ENCODE assay signal across 24 mouse cellular contexts in the genomic region with DNA sequence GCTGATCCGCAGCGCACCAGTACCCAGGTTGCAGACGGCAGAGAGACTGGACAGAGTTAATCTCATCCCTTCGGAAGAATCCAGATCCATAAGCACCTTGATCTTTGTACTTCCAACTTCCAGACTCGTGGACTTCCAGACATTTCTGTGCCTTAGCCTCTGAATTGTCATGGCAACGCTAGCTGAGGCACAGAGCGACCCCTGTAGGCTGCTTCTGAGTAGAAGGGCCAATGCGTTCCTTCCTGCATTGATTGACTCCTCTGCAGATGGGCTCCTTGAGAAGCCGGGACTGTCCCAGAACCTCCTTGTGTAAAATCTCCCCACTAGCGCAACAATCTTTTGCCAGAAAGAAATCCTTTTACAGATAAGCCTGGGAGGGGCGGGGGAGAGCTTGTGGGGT.
DNase-seq lines count a peak whose midpoint lies in the region; ATAC-seq and TF ChIP-seq lines count a peak whose summit lies in the region.
"Had no signal": no experiment of that assay in that cellular context is flagged by ENCODE, and none has a peak within 500 bp of the region (broad histone marks: within the 10 kb centered on the region; RNA-seq: fewer than 3 reads in every experiment).

No protein-coding gene starts in this region.

- 83% methylated on average over 11 of the region's 11 CpGs for WGBS in forebrain, postnatal 0 days
- 78% methylated on average over 11 of the region's 11 CpGs for WGBS in forebrain, embryonic 12.5 days
- WGBS in kidney, postnatal 0 days = 56% methylated on average over 11 of the region's 11 CpGs

- H3K4me3 ChIP-seq in forebrain, postnatal 0 days (ENCODE audit: low read depth, low read length) = no peak overlapping the region
- no peak overlapping the region for H3K4me3 ChIP-seq in forebrain, embryonic 12.5 days (replicated peaks)
- no peak overlapping the region for H3K4me3 ChIP-seq in kidney, postnatal 0 days (replicated peaks; ENCODE audit: low read depth, low read length)
- H3K4me3 ChIP-seq: forebrain, embryonic 10.5 days; heart, embryonic 10.5 days; layer of hippocampus, adult 2 months; limb, embryonic 10.5 days; neural tube, embryonic 12.5 days had no signal

- H3K4me2 ChIP-seq in forebrain, postnatal 0 days (ENCODE audit: low read depth) = no peak overlapping the region
- H3K4me2 ChIP-seq in forebrain, embryonic 12.5 days = no peak overlapping the region
- H3K4me2 ChIP-seq in kidney, postnatal 0 days (ENCODE audit: low read length) = peak overlapping the region; percentile 39
- H3K4me2 ChIP-seq: neural tube, embryonic 12.5 days had no signal

- no peaks in the 10 kb centered on the region for H3K4me1 ChIP-seq in forebrain, postnatal 0 days (ENCODE audit: insufficient read depth)
- H3K4me1 ChIP-seq in forebrain, embryonic 12.5 days = no peaks in the 10 kb centered on the region
- H3K4me1 ChIP-seq in kidney, postnatal 0 days (replicated peaks; ENCODE audit: insufficient read depth, low read length) = no peaks in the 10 kb centered on the region; the same call in 1 of the 2 replicates
- H3K4me1 ChIP-seq: heart, embryonic 10.5 days; neural tube, embryonic 12.5 days had no signal

- H3K9ac ChIP-seq in forebrain, postnatal 0 days = no peak overlapping the region
- no peak overlapping the region for H3K9ac ChIP-seq in forebrain, embryonic 12.5 days
- H3K9ac ChIP-seq in kidney, postnatal 0 days (ENCODE audit: low read depth, low read length) = no peak overlapping the region
- H3K9ac ChIP-seq: neural tube, embryonic 12.5 days had no signal

- 0 out of 2 replicates have a peak, but pooled peaks have one; percentile 8 for TF ChIP-seq CTCF in forebrain, postnatal 0 days (IDR thresholded peaks at IDR 0.05; ENCODE audit: low read depth)
- peak; percentile 41; the same call in 1 of the 2 replicates for TF ChIP-seq CTCF in kidney, postnatal 0 days (IDR thresholded peaks at IDR 0.05; ENCODE audit: low read depth)

- no peaks in the 10 kb centered on the region for H3K36me3 ChIP-seq in forebrain, postnatal 0 days (ENCODE audit: insufficient read depth)
- H3K36me3 ChIP-seq in forebrain, embryonic 12.5 days (replicated peaks) = no peaks in the 10 kb centered on the region
- no peaks in the 10 kb centered on the region for H3K36me3 ChIP-seq in kidney, postnatal 0 days (ENCODE audit: insufficient read depth, low read length)
- H3K36me3 ChIP-seq: forebrain, embryonic 10.5 days; G1E; heart, embryonic 10.5 days; limb, embryonic 10.5 days; neural tube, embryonic 12.5 days had no signal

- H3K27me3 ChIP-seq in forebrain, postnatal 0 days (ENCODE audit: insufficient read depth, low read length) = no peaks in the 10 kb centered on the region
- H3K27me3 ChIP-seq in forebrain, embryonic 12.5 days = no peaks in the 10 kb centered on the region
- no peaks in the 10 kb centered on the region for H3K27me3 ChIP-seq in kidney, postnatal 0 days (ENCODE audit: insufficient read depth, low read length)
- H3K27me3 ChIP-seq: neural tube, embryonic 12.5 days had no signal

- H3K9me3 ChIP-seq in forebrain, postnatal 0 days (ENCODE audit: low read length) = no peaks in the 10 kb centered on the region
- no peaks in the 10 kb centered on the region for H3K9me3 ChIP-seq in forebrain, embryonic 12.5 days
- H3K9me3 ChIP-seq in kidney, postnatal 0 days (replicated peaks; ENCODE audit: low read length) = no peaks in the 10 kb centered on the region
- H3K9me3 ChIP-seq: forebrain, embryonic 10.5 days; heart, embryonic 10.5 days; limb, embryonic 10.5 days; neural tube, embryonic 12.5 days had no signal

- DNase-seq in forebrain, postnatal 0 days = no peak
- DNase-seq in kidney, postnatal 0 days (ENCODE audit: low spot score) = peak; percentile 25
- DNase-seq in kidney, postnatal 36 days = no peak
- peak; percentile 4 for DNase-seq in ovary, postnatal 36 days (ENCODE audit: low spot score)
- DNase-seq in ovary, postnatal 14 days (ENCODE audit: low spot score) = no peak
- peak; percentile 44 for DNase-seq in testis, postnatal 10 days (ENCODE audit: low spot score)
- no peak for DNase-seq in gastrocnemius, postnatal 10 days
- DNase-seq: adrenal gland, postnatal 10 days; cerebellum, adult 2 months; cerebellum, postnatal 25 days; liver; thymus, adult 2 months; thymus, postnatal 4 days had no signal

- no peak for ATAC-seq in forebrain, postnatal 0 days
- no peak for ATAC-seq in forebrain, embryonic 12.5 days (ENCODE audit: low FRiP score)
- peak; percentile 65; the same call in 1 of the 2 replicates for ATAC-seq in kidney, postnatal 0 days (replicated peaks; ENCODE audit: low FRiP score, low read depth)
- ATAC-seq: CD4-positive, CD25-positive, alpha-beta regulatory T cell, adult 4 months; hindbrain, embryonic 16.5 days; intestine, embryonic 16.5 days had no signal

- H3K27ac ChIP-seq in forebrain, postnatal 0 days (ENCODE audit: low read depth, low read length) = no peak overlapping the region
- no peak overlapping the region for H3K27ac ChIP-seq in forebrain, embryonic 12.5 days
- H3K27ac ChIP-seq in kidney, postnatal 0 days = no peak overlapping the region
- H3K27ac ChIP-seq: forebrain, embryonic 10.5 days; heart, embryonic 10.5 days; layer of hippocampus, adult 2 months; limb, embryonic 10.5 days; macrophage; neural tube, embryonic 12.5 days had no signal

Comparison
In these comparisons a context has a peak if more than half of its experiments do, and no peak if none do; other contexts are left out.
1. DNase-seq: peak in kidney, postnatal 0 days (single experiment), ovary, postnatal 36 days (single experiment) and testis, postnatal 10 days (single experiment); none in forebrain, postnatal 0 days (single experiment), kidney, postnatal 36 days (0 of 2), ovary, postnatal 14 days (single experiment) and gastrocnemius, postnatal 10 days (single experiment).